Mouse (Mus musculus) testis, postnatal 14 days (tissue): ENCODE results near the gene Relt.

Experiments
- DNase-seq: peaks from one replicate; pipeline ENCODE4 v3.0.0; 2021; ENCODE audit warnings: low spot score

Gene Relt

GRCm38 (mm10) chr7:100845026-100845400 lies 18.2 kb downstream of the Relt start:
- no peak for DNase-seq

DNA sequence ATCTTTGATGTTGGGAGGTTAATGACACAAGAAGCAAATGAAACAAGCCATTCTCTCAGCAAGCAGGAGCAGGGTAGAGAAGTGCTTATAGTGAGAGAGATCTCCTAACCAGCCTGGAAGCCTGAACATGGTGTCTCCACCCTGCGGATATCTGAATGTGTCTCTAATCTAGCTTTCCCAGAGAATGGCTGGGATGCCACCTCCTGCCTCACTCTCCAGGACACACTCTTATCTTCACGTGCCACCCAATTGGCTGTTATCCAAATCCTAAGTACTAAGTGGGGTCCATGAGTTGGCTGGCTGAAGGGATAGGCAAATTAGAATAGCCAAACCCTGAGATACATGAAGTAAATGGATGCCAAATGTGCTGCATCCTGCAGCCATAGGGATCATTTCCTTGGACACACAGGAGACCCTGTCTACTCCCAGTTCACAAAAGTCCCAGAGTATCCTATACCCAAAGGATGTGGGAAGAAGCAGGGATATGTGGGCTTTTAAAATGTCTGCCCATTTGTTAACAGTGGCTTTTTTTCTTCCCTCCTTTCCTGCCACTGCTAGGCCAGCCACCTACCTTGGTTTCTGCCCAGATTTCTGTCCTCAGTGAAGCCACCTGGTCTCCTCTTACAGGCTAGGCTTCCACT lies 18.7 kb downstream of the Relt start:
- no peak for DNase-seq

GRCm38 (mm10) chr7:100843866-100844265 lies 19.4 kb downstream of the Relt start:
- DNase-seq, result no peak

DNA sequence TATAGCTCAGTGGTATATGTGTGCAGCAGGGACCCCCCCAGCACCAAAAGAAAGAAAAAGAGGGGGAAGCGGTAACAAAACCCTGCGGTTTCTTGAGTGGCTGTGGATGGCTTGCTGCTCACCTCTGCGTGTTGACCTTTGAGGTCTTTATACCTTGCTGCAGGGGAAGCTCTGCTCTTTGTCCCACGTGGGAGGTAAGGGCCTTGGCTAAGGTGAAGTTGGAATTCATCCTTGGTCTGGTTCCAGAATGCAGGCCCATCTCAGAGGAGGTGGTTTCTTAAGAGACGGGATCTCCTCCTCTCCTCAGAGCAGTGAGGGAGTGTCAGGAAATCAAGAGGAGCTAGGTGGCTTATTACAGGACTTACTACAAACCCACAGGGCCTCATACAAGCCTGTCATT lies 21.1 kb downstream of the Relt start:
- DNase-seq, result no peak

DNA sequence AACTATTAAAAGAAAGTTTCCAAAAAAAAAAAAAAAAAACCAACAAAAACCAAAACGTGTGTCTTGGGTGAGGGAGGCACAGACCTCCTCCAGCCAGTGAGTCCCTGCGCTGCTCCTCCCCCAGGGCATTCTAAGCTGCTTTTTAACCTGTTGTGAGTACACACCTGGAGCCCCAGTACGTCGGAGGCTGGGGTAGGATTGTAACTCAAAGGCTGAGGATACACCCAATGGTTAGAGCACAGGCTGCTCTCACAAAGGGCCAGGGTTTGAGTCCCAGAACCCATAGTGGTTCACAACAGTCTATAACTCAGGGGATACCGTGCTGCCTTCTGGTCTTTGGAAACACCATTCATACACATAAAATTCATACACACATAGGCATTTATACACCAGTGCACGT lies 21.6 kb downstream of the Relt start:
- no peak for DNase-seq

DNA sequence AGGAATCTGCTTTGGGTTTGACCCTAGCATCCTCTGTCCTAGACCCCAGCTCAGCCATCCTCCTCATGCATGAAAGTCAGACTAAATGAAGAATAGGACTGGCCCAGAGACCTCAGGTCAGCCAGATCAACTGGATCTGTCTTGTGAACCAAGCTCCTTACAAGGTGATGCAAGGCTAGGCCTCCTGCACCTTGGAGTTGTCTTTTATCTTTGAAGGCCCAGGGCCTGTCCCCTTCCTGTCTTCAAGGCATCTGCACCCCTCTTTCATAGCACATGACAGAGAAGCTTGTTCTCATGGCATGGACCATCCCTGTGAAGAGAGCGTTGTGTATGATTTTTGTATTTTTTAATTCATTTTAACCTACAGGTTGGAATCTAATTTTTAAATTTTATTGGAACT lies 22.3 kb downstream of the Relt start:
- DNase-seq, result no peak

- no peak for DNase-seq
Observed at GRCm38 (mm10) chr7:100839632-100840402, 23.4 kb downstream of the Relt start.

DNA sequence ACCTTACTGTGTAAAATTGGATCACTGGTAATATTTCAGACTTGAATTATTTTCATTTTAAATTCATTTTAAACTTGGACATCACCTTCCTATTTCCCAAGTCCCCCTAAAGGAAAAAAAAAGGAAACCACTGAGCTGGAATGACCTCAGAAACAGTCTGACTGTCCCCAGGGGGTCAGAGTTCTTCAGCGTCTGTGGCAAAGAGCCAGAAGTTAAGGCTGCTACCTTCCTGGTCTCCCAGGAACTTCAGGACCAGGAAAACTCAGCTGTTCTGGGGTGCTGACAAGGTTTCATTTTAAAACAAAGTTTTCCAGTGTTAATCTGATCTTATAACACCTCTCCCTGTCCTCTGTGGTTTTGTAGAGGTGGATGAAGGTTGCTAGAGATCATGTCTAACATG lies 25.5 kb downstream of the Relt start:
- no peak for DNase-seq

GRCm38 (mm10) chr7:100836657-100837056 lies 26.6 kb downstream of the Relt start:
- no peak for DNase-seq

GRCm38 (mm10) chr7:100835711-100836110 lies 27.5 kb downstream of the Relt start:
- no peak for DNase-seq

- DNase-seq, result no peak
Observed at GRCm38 (mm10) chr7:100835168-100835567, 28.1 kb downstream of the Relt start.

GRCm38 (mm10) chr7:100833859-100834258 lies 29.4 kb downstream of the Relt start:
- no peak for DNase-seq

DNA sequence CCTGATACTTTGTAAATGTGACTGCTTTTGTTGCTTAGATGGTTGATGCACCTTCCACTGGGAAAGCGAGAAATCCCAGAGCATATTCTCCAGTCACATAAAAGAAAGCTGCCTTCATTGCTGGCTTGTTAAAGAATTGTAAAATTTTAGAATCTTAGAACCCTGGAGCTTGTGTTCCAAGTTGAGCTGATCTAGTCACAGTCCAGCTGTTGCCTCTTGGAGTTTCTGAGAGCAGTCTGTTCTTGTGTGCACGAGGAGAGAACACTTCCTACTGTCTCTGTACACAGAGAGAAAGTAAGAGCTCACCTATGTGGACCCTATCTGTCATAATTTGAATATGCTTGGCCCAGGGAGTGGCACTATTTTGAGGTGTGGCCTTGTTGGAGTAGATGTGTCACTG lies 34.7 kb downstream of the Relt start:
- DNase-seq, result no peak

DNA sequence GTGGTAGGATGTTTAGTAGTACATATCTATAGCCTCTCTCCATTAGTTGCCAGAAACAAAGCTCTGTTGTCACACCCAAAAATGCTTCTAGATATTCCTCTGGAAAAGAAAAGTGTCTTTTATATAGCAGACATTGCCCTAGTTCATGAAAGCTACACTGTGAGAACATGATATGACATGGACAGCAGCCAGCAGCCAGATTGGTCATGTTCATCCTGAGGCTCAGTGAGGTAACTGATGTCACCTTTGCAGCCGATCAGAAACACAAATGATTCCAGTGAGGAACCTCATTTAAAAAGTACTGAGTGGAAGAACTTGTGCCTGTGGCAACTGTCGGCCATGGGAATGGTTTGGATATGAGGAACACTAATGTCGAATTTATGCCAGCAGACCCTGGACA lies 38.6 kb downstream of the Relt start:
- DNase-seq, result no peak

DNA sequence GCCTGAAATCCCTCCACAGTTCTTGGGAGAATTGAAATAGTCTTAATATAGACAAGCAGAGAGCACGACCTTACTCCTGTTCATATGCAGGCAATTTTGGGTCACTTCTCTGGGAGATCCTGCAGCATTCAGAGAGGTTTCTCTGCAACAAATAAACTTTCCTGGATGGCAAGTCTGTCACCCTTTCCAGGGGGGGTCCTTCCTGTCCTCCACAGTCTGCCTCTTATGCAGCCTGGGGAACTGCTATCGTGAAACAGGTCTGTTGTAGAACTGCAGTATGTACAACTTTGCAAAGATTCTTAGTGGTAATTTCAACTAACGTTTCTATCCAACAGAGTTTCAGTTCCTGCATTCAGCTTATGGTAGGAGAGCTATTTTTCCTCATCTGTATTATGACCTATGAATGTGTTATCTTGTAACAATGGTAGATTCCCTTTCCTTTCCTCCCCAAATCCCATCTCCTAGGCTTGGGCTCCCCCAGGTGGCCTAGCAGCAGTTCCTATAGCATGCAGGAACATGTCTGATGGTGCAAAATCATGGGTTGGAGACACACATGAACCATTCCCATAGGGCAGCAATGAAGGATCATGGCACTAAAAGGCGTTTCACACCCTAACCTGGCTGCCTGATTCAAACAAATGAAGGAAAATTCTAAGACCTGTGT lies 44.7 kb downstream of the Relt start:
- no peak for DNase-seq

DNA sequence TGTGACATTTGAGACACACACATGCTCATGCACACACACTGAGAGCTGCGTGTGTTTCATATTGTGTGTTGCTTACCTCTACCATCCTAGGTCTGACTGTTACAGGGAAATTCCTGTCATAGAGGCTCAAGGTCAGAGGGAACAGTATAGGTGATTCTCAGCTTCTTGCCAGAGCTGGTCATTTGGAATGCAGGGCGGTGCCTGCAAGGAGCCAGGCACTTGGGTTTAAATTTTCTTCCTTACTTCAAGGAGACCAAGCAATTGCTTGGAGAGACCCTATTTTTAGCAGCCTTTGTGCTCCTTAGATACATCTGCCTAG lies 45.8 kb downstream of the Relt start:
- no peak for DNase-seq

GRCm38 (mm10) chr7:100816759-100817441 lies 46.3 kb downstream of the Relt start:
- DNase-seq, result no peak

DNA sequence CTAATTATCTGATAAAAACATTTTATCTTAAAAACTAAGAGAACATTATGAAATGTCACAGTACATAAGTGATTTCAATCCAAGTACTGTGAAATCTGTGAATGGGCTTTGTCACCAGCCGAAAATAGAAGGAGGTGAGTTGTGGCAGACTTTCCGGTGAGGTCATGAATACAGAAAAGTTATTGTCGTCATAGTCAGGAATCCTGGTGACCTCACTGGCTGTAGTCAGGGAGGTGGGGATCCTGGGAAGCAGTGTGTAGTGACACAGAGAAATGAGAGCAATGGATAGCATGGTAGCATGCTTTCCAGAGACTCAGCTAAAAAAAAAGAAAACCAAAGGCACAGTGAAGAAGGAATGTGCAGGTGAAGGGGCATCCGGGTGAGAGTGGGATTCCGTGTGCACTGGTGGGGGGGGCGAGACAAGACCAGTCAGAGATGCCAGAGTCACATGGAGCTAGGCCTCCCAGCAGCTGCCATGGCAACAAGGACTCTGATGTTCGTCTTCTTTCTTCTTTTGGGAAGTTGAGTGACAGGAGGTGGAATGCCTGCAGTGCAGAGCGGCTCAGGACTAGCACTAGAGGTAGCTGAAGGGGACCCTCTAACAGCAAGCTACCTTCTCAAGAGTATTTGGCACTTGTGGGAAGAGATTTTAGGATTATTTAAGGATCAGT lies 47.2 kb downstream of the Relt start:
- DNase-seq, result no peak

- no peak for DNase-seq
Observed at GRCm38 (mm10) chr7:100812641-100813040, 50.6 kb downstream of the Relt start.

DNA sequence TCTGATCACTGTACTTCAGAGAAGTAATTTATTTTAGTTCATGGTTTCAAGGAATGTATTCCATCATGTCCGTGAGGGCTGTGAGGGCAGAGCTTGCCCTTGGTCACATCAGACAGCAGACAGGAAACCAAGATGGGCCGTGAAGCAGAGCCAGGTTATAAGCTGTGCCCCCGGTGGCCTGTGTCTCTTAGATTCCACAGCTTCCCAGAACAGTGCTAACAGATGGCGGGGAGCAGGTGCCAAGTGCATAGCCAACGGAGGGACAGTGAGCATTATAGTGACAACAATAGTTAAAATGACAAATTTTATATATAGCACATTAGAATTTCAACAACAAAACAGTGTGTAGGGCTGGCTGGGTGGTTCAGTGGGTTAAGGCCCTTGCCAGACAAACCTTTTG lies 51.3 kb downstream of the Relt start:
- DNase-seq, result no peak

GRCm38 (mm10) chr7:100805391-100805790 lies 57.9 kb downstream of the Relt start:
- DNase-seq, result no peak

DNA sequence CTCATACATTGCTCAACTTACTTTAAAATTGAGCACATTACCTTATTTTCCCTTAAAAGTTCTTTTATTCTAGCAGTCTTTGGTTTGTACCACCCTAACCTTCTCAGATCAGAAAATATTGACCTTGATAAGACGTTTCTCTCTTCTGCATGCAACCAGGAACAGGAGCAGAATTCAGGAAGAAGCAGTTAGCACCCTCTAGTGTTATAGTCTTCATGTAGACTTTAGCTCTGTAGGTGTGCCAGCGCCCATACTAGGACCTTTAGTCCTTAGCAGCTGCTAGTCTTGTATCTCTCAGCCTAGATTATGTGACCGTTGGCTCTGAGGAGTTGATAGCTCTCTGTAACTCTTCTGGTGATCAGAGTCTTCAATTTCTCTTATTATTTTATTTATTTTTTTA lies 64.4 kb downstream of the Relt start:
- DNase-seq, result no peak
